In genomic region chr11:86828396-86828795, GRCm38 (mm10) we compare ENCODE assay signal across 15 mouse cellular contexts. TPM values are rescaled to one million over a fixed set of nuclear protein-coding genes. Genes with fewer than 3 reads are reported as not detected.
DNase-seq lines count a peak whose midpoint lies in the region; ATAC-seq and TF ChIP-seq lines count a peak whose summit lies in the region.
"Had no signal": no experiment of that assay in that cellular context is flagged by ENCODE, and none has a peak within 500 bp of the region (broad histone marks: within the 10 kb centered on the region; RNA-seq: fewer than 3 reads in every experiment).

No protein-coding gene starts in this region.

- H3K27ac ChIP-seq in heart, embryonic 13.5 days (replicated peaks), result peak overlapping the region; percentile 51
- peak overlapping the region; percentile 63 for H3K27ac ChIP-seq in lung, embryonic 14.5 days (ENCODE audit: low read depth)
- H3K27ac ChIP-seq: liver, embryonic 13.5 days; midbrain, embryonic 10.5 days had no signal

- H3K4me3 ChIP-seq in heart, embryonic 13.5 days, result no peak overlapping the region
- H3K4me3 ChIP-seq in lung, embryonic 14.5 days (ENCODE audit: low read depth, low read length), result no peak overlapping the region
- H3K4me3 ChIP-seq: liver, embryonic 13.5 days; midbrain, embryonic 10.5 days had no signal

- no peak for ATAC-seq in heart, embryonic 13.5 days (ENCODE audit: extremely low read depth, insufficient number of reproducible peaks, low FRiP score, low TSS enrichment)
- ATAC-seq in lung, embryonic 14.5 days (ENCODE audit: insufficient read depth), result no peak
- ATAC-seq: intestine, embryonic 16.5 days had no signal

- H3K9ac ChIP-seq in heart, embryonic 13.5 days, result no peak overlapping the region
- H3K9ac ChIP-seq in lung, embryonic 14.5 days, result no peak overlapping the region
- H3K9ac ChIP-seq: liver, embryonic 13.5 days had no signal

- no peaks in the 10 kb centered on the region for H3K27me3 ChIP-seq in heart, embryonic 13.5 days (replicated peaks)
- H3K27me3 ChIP-seq in lung, embryonic 14.5 days (ENCODE audit: insufficient read depth, low read length), result no peaks in the 10 kb centered on the region
- H3K27me3 ChIP-seq: liver, embryonic 13.5 days had no signal

- DNase-seq in heart, postnatal 14 days, result no peak
- DNase-seq in lung, embryonic 14.5 days, result peak; percentile 53
- DNase-seq in lung, postnatal 14 days, result no peak
- peak; percentile 80 for DNase-seq in CD4-positive, CD25-positive, alpha-beta regulatory T cell, adult 2 months (ENCODE audit: low read depth, low spot score)
- peak; percentile 89 for DNase-seq in induced T-regulatory cell, adult 2 months (ENCODE audit: low read depth)
- DNase-seq in layer of hippocampus, adult 11-12 months (ENCODE audit: low spot score), result no peak
- no peak for DNase-seq in ovary, postnatal 10 days (ENCODE audit: low spot score)
- DNase-seq: adrenal gland, postnatal 25 days; cerebellum, adult 11-12 months; liver, embryonic 13.5 days; right cerebral cortex, adult 18-20 months; thymus, postnatal 14 days had no signal

- no peak for TF ChIP-seq CTCF in lung, embryonic 14.5 days (IDR thresholded peaks at IDR 0.05; ENCODE audit: low read depth)

- H3K36me3 ChIP-seq in heart, embryonic 13.5 days, result no peaks in the 10 kb centered on the region
- H3K36me3 ChIP-seq in lung, embryonic 14.5 days (ENCODE audit: insufficient read depth), result no peaks in the 10 kb centered on the region
- H3K36me3 ChIP-seq: liver, embryonic 13.5 days; midbrain, embryonic 10.5 days had no signal

- 12% methylated on average over 6 of the region's 6 CpGs for WGBS in heart, embryonic 13.5 days
- WGBS in lung, embryonic 14.5 days, result 14% methylated on average over 6 of the region's 6 CpGs

- H3K4me2 ChIP-seq in heart, embryonic 13.5 days, result no peak overlapping the region
- no peak overlapping the region for H3K4me2 ChIP-seq in lung, embryonic 14.5 days
- H3K4me2 ChIP-seq: liver, embryonic 13.5 days had no signal

- intact Hi-C loops in heart, postnatal 14 days (cut with DNase I), result no loop called here

- peaks cover 8% of the 10 kb centered on the region for H3K4me1 ChIP-seq in heart, embryonic 13.5 days
- no peaks in the 10 kb centered on the region for H3K4me1 ChIP-seq in lung, embryonic 14.5 days (ENCODE audit: insufficient read depth)
- H3K4me1 ChIP-seq: liver, embryonic 13.5 days; midbrain, embryonic 10.5 days had no signal

- no peaks in the 10 kb centered on the region for H3K9me3 ChIP-seq in heart, embryonic 13.5 days
- H3K9me3 ChIP-seq in lung, embryonic 14.5 days (ENCODE audit: low read depth, low read length), result no peaks in the 10 kb centered on the region
- H3K9me3 ChIP-seq: liver, embryonic 13.5 days; midbrain, embryonic 10.5 days had no signal

RNA-seq across cellular contexts. Expression of gene Dhx40, which starts 20.9 kb away (rescaled TPM):
- 13.5 and 14.0 TPM in 2 replicates for polyA plus RNA-seq in heart, embryonic 13.5 days (2015; fragmentation: Nextera tagmentation; extraction: Ambion mirVana)
- total RNA-seq in heart, postnatal 14 days (2021), result 10 to 100 TPM; 15.1 to 18.0 TPM
- 29.9 and 32.4 TPM in 2 replicates for polyA plus RNA-seq in lung, embryonic 14.5 days (2014; fragmentation: Nextera tagmentation; extraction: Ambion mirVana)

Comparison
In these comparisons a context has a peak if more than half of its experiments do, and no peak if none do; other contexts are left out.
1. DNase-seq: peak in lung, embryonic 14.5 days (single experiment), CD4-positive, CD25-positive, alpha-beta regulatory T cell, adult 2 months (single experiment) and induced T-regulatory cell, adult 2 months (single experiment); none in heart, postnatal 14 days (0 of 2), lung, postnatal 14 days (single experiment), layer of hippocampus, adult 11-12 months (single experiment) and ovary, postnatal 10 days (single experiment).